Mouse (Mus musculus) cerebellum, adult 2 months (tissue): ENCODE data around the gene I0C0044D17Rik.

ENCODE experiments used
- CTCF ChIP-seq: fragments of 200-500 bp; IDR thresholded peaks from 2 replicates; pipeline ENCODE4 v1.5.1; 2011; ENCODE audit warnings: low read depth, mild to moderate bottlenecking, control low read depth, low read length, moderate library complexity, borderline replicate concordance; ENCODE audit not compliant: insufficient read depth
- POLR2A ChIP-seq: fragments of 200-500 bp; IDR thresholded peaks from 2 replicates; pipeline ENCODE4 v1.6.1; 2011; ENCODE audit warnings: low read length, control low read depth, borderline replicate concordance; ENCODE audit not compliant: insufficient read depth

GRCm38 (mm10) chr4:98846396-98846795 lies 22.8 kb upstream of the I0C0044D17Rik start:
- TF ChIP-seq CTCF (no peak), POLR2A (no peak)
